8 mouse cellular contexts compared by ENCODE assay signal in genomic region chr8:69717232-69717580, GRCm38 (mm10). TPM values are rescaled to one million over a fixed set of nuclear protein-coding genes. Genes with fewer than 3 reads are reported as not detected.
DNase-seq lines count a peak whose midpoint lies in the region; ATAC-seq and TF ChIP-seq lines count a peak whose summit lies in the region.

No protein-coding gene starts in this region.

- no peak for TF ChIP-seq RAD21 in CH12.LX (IDR thresholded peaks at IDR 0.05; ENCODE audit: low read depth, low read length)

- H3K9ac ChIP-seq in CH12.LX (ENCODE audit: insufficient read depth, low read depth): peak overlapping the region; percentile 41
- H3K9ac ChIP-seq in forebrain, embryonic 14.5 days (ENCODE audit: low read length): no peak overlapping the region
- peak overlapping the region; percentile 36 for H3K9ac ChIP-seq in liver, embryonic 16.5 days (ENCODE audit: low read depth, low read length)

- TF ChIP-seq CTCF in CH12.LX (conservative IDR thresholded peaks at IDR 0.05 in 1 of 2, IDR thresholded peaks at IDR 0.05 in 1 of 2; ENCODE audit: low read depth in 2 of 2, low read length in 2 of 2): no peak

- intact Hi-C loops in heart, postnatal 14 days (cut with DNase I): loop anchor here (5.0 kb wide), 1 partner anchor 75 kb away; the partner anchor contains the start of genes Atp13a1 and Zfp866

- in situ Hi-C loops in CH12.LX (cut with MboI; ENCODE audit: low pct_ligation_motif_present, low pct_unique_long_range_greater_than_20kb, low sequenced_read_pairs): no loop called here

- peak overlapping the region; percentile 37 for H3K4me2 ChIP-seq in CH12.LX (ENCODE audit: insufficient read depth, low read depth, poor library complexity, severe bottlenecking)
- peak overlapping the region; percentile 56 for H3K4me2 ChIP-seq in forebrain, embryonic 14.5 days (ENCODE audit: low read length)
- peak overlapping the region; percentile 76 for H3K4me2 ChIP-seq in liver, embryonic 16.5 days (ENCODE audit: low read depth, low read length)

- 44% methylated on average over 5 of the region's 5 CpGs for WGBS in heart, embryonic 10.5 days
- WGBS in forebrain, embryonic 14.5 days: 44% methylated on average over 5 of the region's 5 CpGs
- WGBS in liver, embryonic 16.5 days (ENCODE audit: insufficient replicate concordance): 35% methylated on average over 5 of the region's 5 CpGs

- H3K4me1 ChIP-seq in heart, embryonic 10.5 days: peaks cover 13% of the 10 kb centered on the region; the same call in 1 of the 2 replicates
- H3K4me1 ChIP-seq in CH12.LX (ENCODE audit: control insufficient read depth in 1 of 2, insufficient read depth in 2 of 2): peaks cover 4 to 24% of the 10 kb centered on the region in 2 experiments
- H3K4me1 ChIP-seq in forebrain, embryonic 14.5 days (ENCODE audit: control insufficient read depth, insufficient read depth, low read length): peaks cover 10% of the 10 kb centered on the region
- peaks cover 13% of the 10 kb centered on the region for H3K4me1 ChIP-seq in liver, embryonic 16.5 days (ENCODE audit: control insufficient read depth, low read depth, low read length)

- peak overlapping the region; percentile 90 for H3K4me3 ChIP-seq in heart, embryonic 10.5 days
- peak overlapping the region; percentile 56 to 91 (median 81) for H3K4me3 ChIP-seq in CH12.LX (replicated peaks in 1 of 3; ENCODE audit: low read depth in 2 of 3, low read length in 2 of 3, poor library complexity in 1 of 3)
- peak overlapping the region; percentile 86 for H3K4me3 ChIP-seq in forebrain, embryonic 14.5 days (ENCODE audit: low read depth, low read length)
- peak overlapping the region; percentile 100 for H3K4me3 ChIP-seq in liver, embryonic 16.5 days (ENCODE audit: low read depth, low read length)

- dilution Hi-C loops in CH12.LX (cut with MboI; ENCODE audit: extremely low pct_ligation_motif_present, extremely low pct_unique_long_range_greater_than_20kb, low sequenced_read_pairs): no loop called here

- no peak for DNase-seq in heart, embryonic 10.5 days (ENCODE audit: low spot score)
- no peak for DNase-seq in heart, postnatal 14 days
- no peak for DNase-seq in CH12.LX (ENCODE audit: extremely low read depth)
- DNase-seq in forebrain, embryonic 14.5 days (ENCODE audit: low spot score): no peak
- no peak for DNase-seq in left cerebral cortex, adult 9 months (ENCODE audit: low spot score in 2 of 2)
- no peak for DNase-seq in adrenal gland, postnatal 10 days
- no peak for DNase-seq in right cerebral cortex, postnatal 14 days

- peak; percentile 35 for ATAC-seq in forebrain, embryonic 14.5 days
- ATAC-seq in liver, embryonic 16.5 days (ENCODE audit: low read depth): no peak

- peaks cover 33% of the 10 kb centered on the region for H3K79me2 ChIP-seq in CH12.LX (replicated peaks; ENCODE audit: control insufficient read depth, extremely low read depth, insufficient read depth, poor library complexity, severe bottlenecking)

- peak overlapping the region; percentile 100 for H3K27ac ChIP-seq in heart, embryonic 10.5 days
- H3K27ac ChIP-seq in CH12.LX (ENCODE audit: insufficient read depth, low read depth): no peak overlapping the region
- H3K27ac ChIP-seq in forebrain, embryonic 14.5 days (ENCODE audit: low read depth, low read length): peak overlapping the region; percentile 63; the same call in 1 of the 2 replicates
- H3K27ac ChIP-seq in liver, embryonic 16.5 days (ENCODE audit: low read length): peak overlapping the region; percentile 71

- no peaks in the 10 kb centered on the region for H3K27me3 ChIP-seq in heart, embryonic 10.5 days (ENCODE audit: insufficient read depth, poor library complexity, severe bottlenecking)
- no peaks in the 10 kb centered on the region for H3K27me3 ChIP-seq in CH12.LX (replicated peaks)
- H3K27me3 ChIP-seq in forebrain, embryonic 14.5 days (replicated peaks; ENCODE audit: control insufficient read depth, insufficient read depth, low read length): no peaks in the 10 kb centered on the region
- H3K27me3 ChIP-seq in liver, embryonic 16.5 days (ENCODE audit: control insufficient read depth, insufficient read depth, low read depth, low read length): no peaks in the 10 kb centered on the region

- TF ChIP-seq POLR2A in CH12.LX (IDR thresholded peaks at IDR 0.05; ENCODE audit: low read depth, low read length): no peak

- TF ChIP-seq EP300 in CH12.LX (IDR thresholded peaks at IDR 0.05; ENCODE audit: low read length): no peak

- H3K9me3 ChIP-seq in heart, embryonic 10.5 days: no peaks in the 10 kb centered on the region
- no peaks in the 10 kb centered on the region for H3K9me3 ChIP-seq in CH12.LX (replicated peaks; ENCODE audit: low read length)
- H3K9me3 ChIP-seq in forebrain, embryonic 14.5 days (replicated peaks; ENCODE audit: control insufficient read depth, low read length): no peaks in the 10 kb centered on the region
- no peaks in the 10 kb centered on the region for H3K9me3 ChIP-seq in liver, embryonic 16.5 days (replicated peaks; ENCODE audit: control insufficient read depth, low read length)

- H3K36me3 ChIP-seq in heart, embryonic 10.5 days: peaks cover 15% of the 10 kb centered on the region
- H3K36me3 ChIP-seq in CH12.LX (replicated peaks in 1 of 2; ENCODE audit: control insufficient read depth in 1 of 2, insufficient read depth in 1 of 2, low read length in 1 of 2): peaks cover 14 to 22% of the 10 kb centered on the region in 2 experiments
- H3K36me3 ChIP-seq in forebrain, embryonic 14.5 days (ENCODE audit: control insufficient read depth, insufficient read depth, low read length): peaks cover 9% of the 10 kb centered on the region; the same call in 1 of the 2 replicates
- H3K36me3 ChIP-seq in liver, embryonic 16.5 days (ENCODE audit: control insufficient read depth, insufficient read depth): peaks cover 7% of the 10 kb centered on the region; the same call in 1 of the 2 replicates

TF ChIP-seq in CH12.LX, 34 proteins besides CTCF, POLR2A, EP300 and RAD21:
- peak; percentile 5; the same call in 1 of the 2 replicates for TF ChIP-seq POLR2AphosphoS2 (IDR thresholded peaks at IDR 0.05; ENCODE audit: low read depth, low read length)
- peak; percentile 28; the same call in 1 of the 2 replicates for TF ChIP-seq NELFE (IDR thresholded peaks at IDR 0.05; ENCODE audit: low read depth, low read length)
- no peak for TF ChIP-seq USF1 (IDR thresholded peaks at IDR 0.05; ENCODE audit: low read depth, low read length)
- TF ChIP-seq MAZ (IDR thresholded peaks at IDR 0.05; ENCODE audit: low read depth, low read length): no peak
- TF ChIP-seq CHD1 (IDR thresholded peaks at IDR 0.05; ENCODE audit: low read depth, low read length): no peak
- TF ChIP-seq PAX5 (IDR thresholded peaks at IDR 0.05; ENCODE audit: low read length): no peak
- TF ChIP-seq MAX (IDR thresholded peaks at IDR 0.05; ENCODE audit: low read length): no peak
- no peak for TF ChIP-seq CHD2 (IDR thresholded peaks at IDR 0.05; ENCODE audit: low read length)
- TF ChIP-seq UBTF (IDR thresholded peaks at IDR 0.05; ENCODE audit: low read depth, low read length): no peak
- no peak for TF ChIP-seq ZKSCAN1 (IDR thresholded peaks at IDR 0.05; ENCODE audit: borderline replicate concordance, low read depth, low read length)
- no peak for TF ChIP-seq RCOR1 (conservative IDR thresholded peaks at IDR 0.05; ENCODE audit: low read depth, low read length)
- TF ChIP-seq USF2 (conservative IDR thresholded peaks at IDR 0.05; ENCODE audit: low read depth, low read length): no peak
- TF ChIP-seq SIN3A (IDR thresholded peaks at IDR 0.05; ENCODE audit: low read length): no peak
- TF ChIP-seq TBP (conservative IDR thresholded peaks at IDR 0.05; ENCODE audit: low read depth, low read length): 0 out of 2 replicates have a peak, but pooled peaks have one; percentile 79
- no peak for TF ChIP-seq MEF2A (IDR thresholded peaks at IDR 0.05; ENCODE audit: borderline replicate concordance, low read depth, low read length)
- TF ChIP-seq MAFK (IDR thresholded peaks at IDR 0.05; ENCODE audit: insufficient replicate concordance, low read length): no peak
- no peak for TF ChIP-seq KAT2A (IDR thresholded peaks at IDR 0.05; ENCODE audit: insufficient replicate concordance, low read length)
- no peak for TF ChIP-seq TCF12 (IDR thresholded peaks at IDR 0.05; ENCODE audit: low read depth, low read length)
TF ChIP-seq in CH12.LX: peak in this region for 3.

RNA-seq across cellular contexts. Expression of gene Zfp869, which starts 6.7 kb away (rescaled TPM):
- polyA plus RNA-seq in heart, embryonic 10.5 days (2016; fragmentation: Nextera tagmentation; extraction: Ambion mirVana): 25.1 and 28.5 TPM in 2 replicates
- total RNA-seq in heart, postnatal 14 days (2021): 10 to 100 TPM; 12.7 to 13.5 TPM
- total RNA-seq in CH12.LX (2012; rRNA removed): 16.0 and 17.2 TPM in 2 replicates
- 30.6 and 33.8 TPM in 2 replicates for total RNA-seq in CH12.LX (2014; rRNA removed)
- polyA plus RNA-seq in CH12.LX (2012; ENCODE audit: insufficient read length, low read depth): 15.2 and 16.6 TPM in 2 replicates
- polyA plus RNA-seq in forebrain, embryonic 14.5 days (2014; fragmentation: Nextera tagmentation; extraction: Ambion mirVana): 38.0 and 39.6 TPM in 2 replicates
- 9.7 and 10.6 TPM in 2 replicates for polyA plus RNA-seq in liver, embryonic 16.5 days (2015; fragmentation: Nextera tagmentation; extraction: Ambion mirVana)
- 10 to 100 TPM; 20.5 to 21.6 TPM for total RNA-seq in adrenal gland, postnatal 10 days (2021)

RNA-seq across cellular contexts. Expression of gene Zfp963, which starts 32.6 kb away (rescaled TPM):
- 3.6 and 4.1 TPM in 2 replicates for polyA plus RNA-seq in heart, embryonic 10.5 days (2016; fragmentation: Nextera tagmentation; extraction: Ambion mirVana)
- 1 to 10 TPM; 3.3 to 3.9 TPM for total RNA-seq in heart, postnatal 14 days (2021)
- total RNA-seq in CH12.LX (2012; rRNA removed) (1.9 and 2.2 TPM in 2 replicates), CH12.LX (2014; rRNA removed) (4.8 and 6.0 TPM in 2 replicates)
- polyA plus RNA-seq in CH12.LX (2012; ENCODE audit: insufficient read length, low read depth): 4.7 and 5.5 TPM in 2 replicates
- polyA plus RNA-seq in forebrain, embryonic 14.5 days (2014; fragmentation: Nextera tagmentation; extraction: Ambion mirVana): 10.0 and 10.2 TPM in 2 replicates
- 2.9 and 3.1 TPM in 2 replicates for polyA plus RNA-seq in liver, embryonic 16.5 days (2015; fragmentation: Nextera tagmentation; extraction: Ambion mirVana)
- total RNA-seq in adrenal gland, postnatal 10 days (2021): 1 to 10 TPM; 3.7 to 4.3 TPM

RNA-seq across cellular contexts. Expression of gene Gm20422, which starts 57.5 kb away (rescaled TPM):
- 0.44 and 0.65 TPM in 2 replicates for polyA plus RNA-seq in heart, embryonic 10.5 days (2016; fragmentation: Nextera tagmentation; extraction: Ambion mirVana)
- total RNA-seq in heart, postnatal 14 days (2021): 1 to 10 TPM; 1.9 to 2.2 TPM
- total RNA-seq in CH12.LX (2012; rRNA removed): 1.4 and 2.1 TPM in 2 replicates
- 0.49 and 1.6 TPM in 2 replicates for total RNA-seq in CH12.LX (2014; rRNA removed)
- polyA plus RNA-seq in CH12.LX (2012; ENCODE audit: insufficient read length, low read depth): 2.0 and 2.8 TPM in 2 replicates
- polyA plus RNA-seq in forebrain, embryonic 14.5 days (2014; fragmentation: Nextera tagmentation; extraction: Ambion mirVana): 0.36 and 1.4 TPM in 2 replicates
- polyA plus RNA-seq in liver, embryonic 16.5 days (2015; fragmentation: Nextera tagmentation; extraction: Ambion mirVana): 0.79 TPM in 1 of 2 replicates, not detected in the other
- 1 to 10 TPM in 1 of 2 experiments, not detected in 1; 2.8 TPM for total RNA-seq in adrenal gland, postnatal 10 days (2021)
